Mouse (Mus musculus): ENCODE measurements at regions not wholly inside any gene's neighbourhood (a gene's known extent, or its start where the extent isn't known, plus 50 kb on each side); places are given as distances from the start of the nearest gene placed in this dataset.

DNA sequence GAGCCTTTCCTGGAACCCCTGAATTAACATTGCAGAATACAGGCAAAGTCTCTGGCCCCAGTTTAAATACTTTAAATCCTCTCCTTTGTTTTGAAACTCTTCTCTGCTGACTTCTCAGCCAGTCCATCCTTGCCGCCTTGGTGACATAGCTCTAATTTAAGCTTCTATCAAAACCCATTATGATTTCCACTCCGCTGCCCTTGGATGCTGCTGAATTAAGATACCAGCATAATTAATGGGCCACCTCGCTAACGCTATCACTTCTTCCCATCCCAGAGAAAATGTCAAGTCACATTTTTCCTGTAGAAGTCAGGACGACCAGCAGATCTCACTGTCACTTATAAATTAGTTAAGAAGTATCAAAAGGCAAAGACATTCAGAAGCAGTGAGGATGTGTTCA lies 556.1 kb upstream of the Jmjd1c start:
- TF ChIP-seq POLR2A (IDR thresholded peaks at IDR 0.05; ENCODE audit: borderline replicate concordance, extremely low read depth, low read depth, low read length): no peak
- no peak for TF ChIP-seq CTCF (IDR thresholded peaks at IDR 0.05; ENCODE audit: insufficient read depth, low read length)

Measured in lung, adult 2 months (tissue).